9 mouse cellular contexts compared by ENCODE assay signal in genomic region chr3:126363568-126364505, GRCm38 (mm10). TPM values are rescaled to one million over a fixed set of nuclear protein-coding genes. Genes with fewer than 3 reads are reported as not detected.
DNase-seq lines count a peak whose midpoint lies in the region; ATAC-seq lines count a peak whose summit lies in the region.
"Had no signal": no experiment of that assay in that cellular context is flagged by ENCODE, and none has a peak within 500 bp of the region (broad histone marks: within the 10 kb centered on the region; RNA-seq: fewer than 3 reads in every experiment).

Arsj (plus strand) TSS chr3:126363684.

- DNase-seq in adipocyte (ENCODE audit: low spot score) = peak; percentile 56
- peak; percentile 37 to 55 for DNase-seq in cerebellum, postnatal 25 days
- DNase-seq in gastrocnemius, adult 18-20 months (ENCODE audit: low spot score) = peak; percentile 52
- DNase-seq in hindbrain, embryonic 11.5 days (ENCODE audit: low spot score) = peak; percentile 49
- peak; percentile 58 for DNase-seq in limb, embryonic 10.5 days (ENCODE audit: low spot score)
- DNase-seq in midbrain, embryonic 14.5 days = peak; percentile 56

- H3K9me3 ChIP-seq in hindbrain, embryonic 11.5 days (ENCODE audit: control insufficient read depth, low read length) = no peaks in the 10 kb centered on the region
- no peaks in the 10 kb centered on the region for H3K9me3 ChIP-seq in limb, embryonic 10.5 days (replicated peaks)
- H3K9me3 ChIP-seq in midbrain, embryonic 14.5 days (ENCODE audit: control insufficient read depth, low read length) = no peaks in the 10 kb centered on the region
- no peaks in the 10 kb centered on the region for H3K9me3 ChIP-seq in stomach, embryonic 16.5 days (replicated peaks; ENCODE audit: control insufficient read depth, low read length)

- H3K36me3 ChIP-seq in hindbrain, embryonic 11.5 days (ENCODE audit: control insufficient read depth, insufficient read depth, low read length) = no peaks in the 10 kb centered on the region
- H3K36me3 ChIP-seq in limb, embryonic 10.5 days = no peaks in the 10 kb centered on the region
- no peaks in the 10 kb centered on the region for H3K36me3 ChIP-seq in midbrain, embryonic 14.5 days (ENCODE audit: control insufficient read depth, insufficient read depth, low read length)
- no peaks in the 10 kb centered on the region for H3K36me3 ChIP-seq in stomach, embryonic 16.5 days (ENCODE audit: control insufficient read depth, insufficient read depth, low read length)

- H3K4me1 ChIP-seq in hindbrain, embryonic 11.5 days (replicated peaks; ENCODE audit: control insufficient read depth, insufficient read depth, low read length) = no peaks in the 10 kb centered on the region
- H3K4me1 ChIP-seq in limb, embryonic 10.5 days = peaks cover 22% of the 10 kb centered on the region
- H3K4me1 ChIP-seq in midbrain, embryonic 14.5 days (ENCODE audit: control insufficient read depth, insufficient read depth, low read length) = peaks cover 4% of the 10 kb centered on the region
- H3K4me1 ChIP-seq in stomach, embryonic 16.5 days (ENCODE audit: control insufficient read depth, insufficient read depth, low read length) = no peaks in the 10 kb centered on the region

- peak within 1 kb of the TSS; percentile 67 for H3K4me2 ChIP-seq in hindbrain, embryonic 11.5 days (replicated peaks; ENCODE audit: low read depth, low read length)
- H3K4me2 ChIP-seq in midbrain, embryonic 14.5 days (ENCODE audit: low read length) = peak within 1 kb of the TSS; percentile 78
- peak within 1 kb of the TSS; percentile 64 for H3K4me2 ChIP-seq in stomach, embryonic 16.5 days (ENCODE audit: low read depth, low read length)

- H3K27me3 ChIP-seq in hindbrain, embryonic 11.5 days (ENCODE audit: control insufficient read depth, insufficient read depth, low read length) = no peaks in the 10 kb centered on the region
- peaks cover 21% of the 10 kb centered on the region for H3K27me3 ChIP-seq in limb, embryonic 10.5 days (ENCODE audit: low read depth, poor library complexity, severe bottlenecking)
- no peaks in the 10 kb centered on the region for H3K27me3 ChIP-seq in midbrain, embryonic 14.5 days (ENCODE audit: control insufficient read depth, insufficient read depth, low read length)
- H3K27me3 ChIP-seq in stomach, embryonic 16.5 days (ENCODE audit: control insufficient read depth, insufficient read depth, low read length) = no peaks in the 10 kb centered on the region

- WGBS in hindbrain, embryonic 11.5 days = 14% methylated on average over 39 of the region's 41 CpGs
- WGBS in limb, embryonic 10.5 days = 17% methylated on average over 41 of the region's 41 CpGs
- WGBS in midbrain, embryonic 14.5 days = 15% methylated on average over 41 of the region's 41 CpGs
- 10% methylated on average over 41 of the region's 41 CpGs for WGBS in stomach, embryonic 16.5 days

- ATAC-seq in hindbrain, embryonic 11.5 days (ENCODE audit: low FRiP score) = peak; percentile 86
- peak; percentile 77 for ATAC-seq in midbrain, embryonic 14.5 days (ENCODE audit: low FRiP score, low TSS enrichment)
- ATAC-seq in stomach, embryonic 16.5 days (ENCODE audit: insufficient read depth, low FRiP score) = peak; percentile 85
- no peak for ATAC-seq in activated CD4-positive, CD25-positive, alpha-beta regulatory T cell, adult 4 months

- no peak within 1 kb of the TSS for H3K27ac ChIP-seq in hindbrain, embryonic 11.5 days (ENCODE audit: low read depth, low read length)
- H3K27ac ChIP-seq in limb, embryonic 10.5 days = peak within 1 kb of the TSS; percentile 82
- no peak within 1 kb of the TSS for H3K27ac ChIP-seq in midbrain, embryonic 14.5 days (replicated peaks; ENCODE audit: low read depth, low read length)
- H3K27ac ChIP-seq in stomach, embryonic 16.5 days (ENCODE audit: low read length) = no peak within 1 kb of the TSS

- peak within 1 kb of the TSS; percentile 27 for H3K4me3 ChIP-seq in hindbrain, embryonic 11.5 days (ENCODE audit: low read depth, low read length)
- peak within 1 kb of the TSS; percentile 57 for H3K4me3 ChIP-seq in limb, embryonic 10.5 days
- peak within 1 kb of the TSS; percentile 38 for H3K4me3 ChIP-seq in midbrain, embryonic 14.5 days (replicated peaks; ENCODE audit: low read depth, low read length)
- peak within 1 kb of the TSS; percentile 54 for H3K4me3 ChIP-seq in stomach, embryonic 16.5 days (replicated peaks; ENCODE audit: low read length)

- H3K9ac ChIP-seq in hindbrain, embryonic 11.5 days (ENCODE audit: low read depth, low read length) = peak within 1 kb of the TSS; percentile 48; the same call in 1 of the 2 replicates
- peak within 1 kb of the TSS; percentile 55 for H3K9ac ChIP-seq in midbrain, embryonic 14.5 days (replicated peaks; ENCODE audit: low read length)
- peak within 1 kb of the TSS; percentile 70 for H3K9ac ChIP-seq in stomach, embryonic 16.5 days (ENCODE audit: low read length)

RNA-seq across cellular contexts. Expression of gene Arsj, which starts in this region (rescaled TPM):
- under 1 TPM; 0.30 to 0.38 TPM for total RNA-seq in gastrocnemius, adult 18-20 months (2021)
- polyA plus RNA-seq in hindbrain, embryonic 11.5 days (2014; fragmentation: Nextera tagmentation; extraction: Ambion mirVana) = 0.56 and 1.3 TPM in 2 replicates
- polyA plus RNA-seq in limb, embryonic 10.5 days (2016; fragmentation: Nextera tagmentation; extraction: Ambion mirVana) = 0.59 and 0.95 TPM in 2 replicates
- polyA plus RNA-seq in midbrain, embryonic 14.5 days (2014; fragmentation: Nextera tagmentation; extraction: Ambion mirVana) = 0.16 and 0.37 TPM in 2 replicates
- 2.7 and 2.8 TPM in 2 replicates for polyA plus RNA-seq in stomach, embryonic 16.5 days (2015; fragmentation: Nextera tagmentation; extraction: Ambion mirVana)
- not detected for polyA plus RNA-seq in activated CD4-positive, CD25-positive, alpha-beta regulatory T cell, adult 4 months (2017; shearing (Covaris generic))
- polyA plus RNA-seq: spleen, adult 2 months had no signal

Comparison
In these comparisons a context has a peak if more than half of its experiments do, and no peak if none do; other contexts are left out.
1. Peak in DNase-seq in gastrocnemius, adult 18-20 months; RNA of the gene not detected or under 1 TPM.
2. Peak in DNase-seq, H3K4me3 ChIP-seq and H3K27ac ChIP-seq in limb, embryonic 10.5 days; RNA of the gene not detected or under 1 TPM.
3. Peak in DNase-seq, ATAC-seq, H3K4me3 ChIP-seq, H3K9ac ChIP-seq and H3K4me2 ChIP-seq in midbrain, embryonic 14.5 days; RNA of the gene not detected or under 1 TPM.